Mouse (Mus musculus) limb, embryonic 12.5 days (tissue): ENCODE data around the gene Stap2. TPM values are rescaled to one million over a fixed set of nuclear protein-coding genes. Genes with fewer than 3 reads are reported as not detected.
A peak's percentile ranks its signal among the peaks of the same experiment; 100 is the strongest.

Experiments
- ATAC-seq: fragments of 200-750 bp; cut with Nextera tagmentation; 2 replicates; pipeline ENCODE4 v1.8.0; 2017; ENCODE audit warnings: low read depth, moderate TSS enrichment; ENCODE audit not compliant: insufficient number of reproducible peaks, insufficient read depth, low FRiP score, low TSS enrichment
- H3K27ac ChIP-seq: fragments of 300-500 bp; sonication (generic); 2 replicates; pipeline ENCODE4 v1.5.1; 2016; ENCODE audit warnings: mild to moderate bottlenecking, moderate library complexity
- H3K27me3 ChIP-seq: fragments of 300-500 bp; sonication (generic); 2 replicates; pipeline ENCODE4 v1.6.1; 2016; ENCODE audit warnings: mild to moderate bottlenecking, moderate library complexity
- H3K36me3 ChIP-seq: fragments of 300-500 bp; sonication (generic); 2 replicates; pipeline ENCODE4 v1.6.1; 2016; ENCODE audit warnings: mild to moderate bottlenecking, moderate library complexity
- H3K4me1 ChIP-seq: fragments of 300-500 bp; sonication (generic); replicated peaks from 2 replicates; pipeline ENCODE4 v1.6.1; 2016
- H3K4me2 ChIP-seq: fragments of 300-500 bp; sonication (generic); 2 replicates; pipeline ENCODE4 v1.6.1; 2016; ENCODE audit warnings: mild to moderate bottlenecking, moderate library complexity
- H3K4me3 ChIP-seq: fragments of 300-500 bp; sonication (generic); replicated peaks from 2 replicates; pipeline ENCODE4 v1.5.1; 2016; ENCODE audit warnings: mild to moderate bottlenecking
- H3K9ac ChIP-seq: fragments of 300-500 bp; sonication (generic); replicated peaks from 2 replicates; pipeline ENCODE4 v1.6.1; 2016; ENCODE audit warnings: mild to moderate bottlenecking, moderate library complexity
- H3K9me3 ChIP-seq: fragments of 300-500 bp; sonication (generic); 2 replicates; pipeline ENCODE4 v1.6.1; 2016; ENCODE audit warnings: mild to moderate bottlenecking, moderate library complexity
- WGBS: fragments of 180-500 bp; shearing (Covaris S2); methylation state at CpG from one replicate; pipeline ENCODE4 v1.1.7; 2016; 5-methylcytosine and 5-hydroxymethylcytosine counted together
- polyA plus RNA-seq: library from polyadenylated mRNA; unstranded; fragments of >200 nt; fragmentation: Nextera tagmentation; extraction: Ambion mirVana; gene quantifications from 2 replicates; pipeline ENCODE4 v1.2.1, GENCODE M21; 2016

Stap2 gene
- polyA plus RNA-seq, 1 experiment from 2014 or later, result 7.2 TPM

GRCm38 (mm10) chr17:55957168-55957567 lies 48.2 kb downstream of the Stap2 start:
- Histone ChIP-seq H3K27ac (no peak overlapping the region), H3K4me3 (no peak overlapping the region)

DNA sequence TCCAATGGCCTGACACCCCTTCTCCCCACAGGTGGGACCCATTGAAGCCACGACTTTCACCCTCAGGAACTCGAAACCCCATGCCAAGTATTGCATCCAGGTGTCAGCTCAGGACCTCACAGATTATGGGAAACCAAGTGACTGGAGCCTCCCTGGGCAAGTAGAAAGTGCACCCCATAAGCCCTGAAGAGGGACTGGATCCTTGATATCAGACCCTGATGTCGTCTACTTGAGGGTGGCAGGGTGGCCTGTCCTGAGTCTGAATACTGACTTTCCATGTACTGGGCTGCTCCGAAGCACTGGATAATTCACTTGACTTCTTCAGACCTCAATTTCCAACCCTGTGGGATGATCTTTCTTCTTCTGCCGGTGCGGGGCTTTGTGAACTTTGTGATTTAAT lies 48.8 kb downstream of the Stap2 start:
- Histone ChIP-seq H3K4me2 (peak overlapping the region; percentile 79), H3K9ac (no peak overlapping the region), H3K27me3 (peaks cover 27% of the 10 kb centered on the region), H3K4me1 (peaks cover 24% of the 10 kb centered on the region), H3K27ac (no peak overlapping the region), H3K4me3 (peak overlapping the region; percentile 51), H3K9me3 (no peaks in the 10 kb centered on the region), H3K36me3 (peaks cover 10% of the 10 kb centered on the region; the same call in 1 of the 2 replicates)
- no peak for ATAC-seq
- WGBS, result 33% methylated on average over 6 of the region's 6 CpGs

More at GRCm38 (mm10) chr17:55957168-55957567, 48.2 kb downstream of the Stap2 start:
- ATAC-seq, result no peak; the same call in 1 of the 2 replicates
- Histone ChIP-seq H3K27me3 (peaks cover 26% of the 10 kb centered on the region), H3K9me3 (no peaks in the 10 kb centered on the region), H3K4me1 (peaks cover 24% of the 10 kb centered on the region), H3K4me2 (peak overlapping the region; percentile 4; the same call in 1 of the 2 replicates), H3K36me3 (peaks cover 15% of the 10 kb centered on the region), H3K9ac (no peak overlapping the region)
- WGBS, result 15% methylated on average over 9 of the region's 9 CpGs

DNA sequence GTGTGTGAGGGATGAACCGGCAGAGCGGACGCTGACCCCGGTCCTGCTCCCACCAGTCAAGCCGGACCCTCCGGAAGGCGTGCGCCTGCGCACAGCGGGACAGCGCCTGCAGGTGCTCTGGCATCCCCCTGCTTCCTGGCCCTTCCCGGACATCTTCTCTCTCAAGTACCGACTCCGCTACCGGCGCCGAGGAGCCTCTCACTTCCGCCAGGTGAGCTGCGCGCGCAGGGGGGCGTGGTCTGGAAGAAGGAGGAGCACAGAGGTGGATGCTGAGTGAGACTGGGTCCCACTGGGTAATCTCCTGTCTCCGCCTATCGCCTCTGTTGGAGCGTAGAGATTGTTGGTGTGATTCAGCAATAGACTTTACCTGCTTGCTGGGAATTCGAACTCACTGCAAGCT lies 49.3 kb downstream of the Stap2 start:
- peaks cover 5% of the 10 kb centered on the region; the same call in 1 of the 2 replicates for H3K36me3 ChIP-seq
- H3K4me3 ChIP-seq, result peak overlapping the region; percentile 51
- H3K9ac ChIP-seq, result peak overlapping the region; percentile 51
- no peaks in the 10 kb centered on the region for H3K9me3 ChIP-seq
- peak overlapping the region; percentile 79 for H3K4me2 ChIP-seq
- no peak overlapping the region for H3K27ac ChIP-seq
- ATAC-seq, result no peak
- peaks cover 32% of the 10 kb centered on the region for H3K27me3 ChIP-seq
- H3K4me1 ChIP-seq, result peaks cover 24% of the 10 kb centered on the region
- WGBS, result 1% methylated on average over 26 of the region's 26 CpGs

DNA sequence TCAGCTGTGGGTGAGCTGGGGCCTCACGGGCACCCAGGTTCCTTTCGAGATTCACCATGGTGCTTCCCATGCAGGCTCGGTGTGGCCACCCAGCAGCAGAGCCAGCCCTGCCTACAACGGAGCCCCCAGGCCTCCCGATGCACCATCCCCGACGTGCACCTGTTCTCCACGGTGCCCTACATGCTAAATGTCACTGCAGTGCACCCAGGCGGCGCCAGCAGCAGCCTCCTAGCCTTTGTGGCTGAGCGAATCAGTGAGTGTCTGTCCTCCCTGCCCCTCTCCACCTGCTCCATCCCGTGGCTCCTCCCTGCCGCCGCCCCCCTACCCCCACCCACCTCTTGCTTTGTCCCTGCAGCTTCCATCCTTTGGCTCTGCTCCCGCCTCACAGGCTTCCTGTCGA lies 51.2 kb downstream of the Stap2 start:
- ATAC-seq, result no peak
- no peak overlapping the region for H3K4me3 ChIP-seq
- H3K9ac ChIP-seq, result no peak overlapping the region
- peaks cover 41% of the 10 kb centered on the region for H3K27me3 ChIP-seq
- no peaks in the 10 kb centered on the region for H3K9me3 ChIP-seq
- no peaks in the 10 kb centered on the region for H3K36me3 ChIP-seq
- WGBS, result 32% methylated on average over 16 of the region's 16 CpGs
- no peak overlapping the region for H3K4me2 ChIP-seq
- H3K4me1 ChIP-seq, result peaks cover 19% of the 10 kb centered on the region
- H3K27ac ChIP-seq, result no peak overlapping the region

- H3K9ac ChIP-seq, result no peak overlapping the region
- WGBS, result 79% methylated on average over 6 of the region's 6 CpGs
- H3K36me3 ChIP-seq, result no peaks in the 10 kb centered on the region
- H3K27me3 ChIP-seq, result peaks cover 41% of the 10 kb centered on the region
- no peak overlapping the region for H3K27ac ChIP-seq
- H3K4me3 ChIP-seq, result no peak overlapping the region
- no peaks in the 10 kb centered on the region for H3K9me3 ChIP-seq
- no peak overlapping the region for H3K4me2 ChIP-seq
- H3K4me1 ChIP-seq, result peaks cover 19% of the 10 kb centered on the region
- no peak for ATAC-seq
Measured at GRCm38 (mm10) chr17:55953751-55954150, 51.6 kb downstream of the Stap2 start.

DNA sequence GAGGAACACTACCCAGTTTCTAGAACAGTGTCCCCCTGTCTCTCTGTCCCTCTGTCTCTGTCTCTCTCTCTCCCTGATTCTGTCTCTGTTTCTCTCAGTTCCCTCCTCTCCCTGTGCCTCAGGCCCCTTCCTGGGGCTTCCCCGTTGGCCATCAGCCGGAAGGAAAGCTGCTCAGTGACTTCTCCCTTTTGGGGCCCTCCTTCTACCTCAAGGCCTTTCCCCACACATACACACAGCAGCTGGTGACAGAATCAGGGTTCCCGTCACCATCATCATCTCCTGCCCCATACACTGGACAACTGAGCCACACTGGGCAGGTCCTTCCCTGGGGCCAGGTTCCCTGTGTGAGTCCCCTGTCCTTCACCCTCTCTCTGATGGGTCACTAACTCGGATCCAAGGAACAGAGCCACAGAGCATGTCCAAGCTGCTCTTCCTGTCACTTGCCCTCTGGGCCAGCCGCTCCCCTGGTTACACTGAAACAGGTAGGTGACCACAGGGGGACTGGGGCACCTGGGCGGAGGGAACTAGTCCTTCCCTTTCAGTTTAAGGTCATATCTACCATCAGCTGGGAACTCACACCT lies 52.8 kb downstream of the Stap2 start, which contains the start of gene Ebi3:
Ebi3 (plus strand) TSS at position 194 of the 581 bp plus-strand sequence.
- Histone ChIP-seq H3K9me3 (no peaks in the 10 kb centered on the region), H3K27ac (no peak within 1 kb of the TSS), H3K4me3 (no peak within 1 kb of the TSS), H3K4me1 (peaks cover 13% of the 10 kb centered on the region; the same call in 1 of the 2 replicates), H3K4me2 (no peak within 1 kb of the TSS), H3K27me3 (peaks cover 41% of the 10 kb centered on the region), H3K36me3 (no peaks in the 10 kb centered on the region), H3K9ac (no peak within 1 kb of the TSS)
- ATAC-seq, result no peak
- 71% methylated on average over 6 of the region's 6 CpGs for WGBS

- H3K9me3 ChIP-seq, result no peaks in the 10 kb centered on the region
- H3K36me3 ChIP-seq, result no peaks in the 10 kb centered on the region
- H3K27ac ChIP-seq, result no peak overlapping the region
- ATAC-seq, result no peak
- H3K4me1 ChIP-seq, result peaks cover 8% of the 10 kb centered on the region; the same call in 1 of the 2 replicates
- H3K4me2 ChIP-seq, result no peak overlapping the region
- H3K9ac ChIP-seq, result no peak overlapping the region
- peaks cover 41% of the 10 kb centered on the region for H3K27me3 ChIP-seq
- H3K4me3 ChIP-seq, result no peak overlapping the region
Measured at GRCm38 (mm10) chr17:55952041-55952440, 53.3 kb downstream of the Stap2 start.

DNA sequence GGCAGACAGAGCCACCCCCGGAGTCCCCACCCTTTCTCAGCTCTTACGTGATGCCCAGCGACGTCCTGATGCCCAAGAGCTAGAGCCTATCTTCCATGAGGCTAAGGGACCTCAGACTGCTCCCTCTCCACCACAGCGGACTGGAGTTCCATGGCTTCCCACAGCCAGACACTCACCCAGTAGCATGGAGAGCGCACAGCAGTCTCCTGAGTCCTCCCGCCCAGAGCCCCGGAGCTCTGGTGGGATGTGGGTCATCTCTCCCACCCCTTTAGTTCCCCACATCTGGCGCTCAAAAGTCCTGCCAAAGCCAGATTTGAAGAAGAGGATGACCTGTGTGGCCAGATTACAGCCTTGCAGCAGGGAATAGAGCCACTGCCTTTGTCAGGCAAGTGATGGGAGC lies 54.8 kb downstream of the Stap2 start:
- H3K4me3 ChIP-seq, result no peak overlapping the region
- 74% methylated on average over 9 of the region's 9 CpGs for WGBS
- no peak for ATAC-seq
- no peaks in the 10 kb centered on the region for H3K9me3 ChIP-seq
- H3K36me3 ChIP-seq, result no peaks in the 10 kb centered on the region
- H3K27ac ChIP-seq, result no peak overlapping the region
- no peak overlapping the region for H3K4me2 ChIP-seq
- peaks cover 3% of the 10 kb centered on the region; the same call in 1 of the 2 replicates for H3K4me1 ChIP-seq
- H3K9ac ChIP-seq, result no peak overlapping the region
- H3K27me3 ChIP-seq, result peaks cover 41% of the 10 kb centered on the region

DNA sequence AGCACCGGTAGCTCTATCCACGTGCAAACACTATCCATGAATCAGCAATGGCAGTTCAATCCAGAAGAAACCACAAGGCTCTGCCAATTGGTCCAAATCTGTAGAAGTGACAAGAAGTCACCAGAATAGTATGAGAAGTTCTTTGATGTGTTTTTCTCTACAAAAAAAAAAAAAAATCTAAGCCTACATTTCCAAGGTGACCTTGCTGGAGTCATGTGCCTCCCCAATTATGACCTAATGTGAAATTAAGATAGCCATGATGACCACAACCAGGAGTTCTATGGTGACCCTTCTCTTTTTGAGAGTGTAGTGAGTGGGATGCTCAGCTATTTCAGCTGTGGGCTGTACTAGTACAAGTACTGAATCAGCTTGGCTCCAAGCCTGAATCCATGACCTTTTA lies 56.0 kb downstream of the Stap2 start, which contains the start of gene Zfp119b:
Zfp119b (minus strand) TSS at position 101 of the 400 bp plus-strand sequence.
- WGBS, result 86% methylated on average over 2 of the region's 2 CpGs
- Histone ChIP-seq H3K4me1 (peaks cover 6% of the 10 kb centered on the region; the same call in 1 of the 2 replicates), H3K9ac (no peak within 1 kb of the TSS), H3K27ac (no peak within 1 kb of the TSS), H3K27me3 (peaks cover 30% of the 10 kb centered on the region), H3K4me3 (no peak within 1 kb of the TSS), H3K9me3 (no peaks in the 10 kb centered on the region), H3K4me2 (no peak within 1 kb of the TSS), H3K36me3 (no peaks in the 10 kb centered on the region)
- no peak for ATAC-seq

GRCm38 (mm10) chr17:55948647-55949046 lies 56.7 kb downstream of the Stap2 start:
- Histone ChIP-seq H3K27me3 (peaks cover 23% of the 10 kb centered on the region; the same call in 1 of the 2 replicates), H3K4me1 (peaks cover 6% of the 10 kb centered on the region; the same call in 1 of the 2 replicates), H3K9me3 (no peaks in the 10 kb centered on the region), H3K9ac (no peak overlapping the region), H3K27ac (no peak overlapping the region), H3K36me3 (no peaks in the 10 kb centered on the region), H3K4me2 (no peak overlapping the region), H3K4me3 (no peak overlapping the region)
- ATAC-seq, result no peak
- 88% methylated on average over 4 of the region's 4 CpGs for WGBS
